Mouse (Mus musculus) limb, embryonic 14.5 days (tissue): ENCODE measurements around the gene Loxl3. TPM values are rescaled to one million over a fixed set of nuclear protein-coding genes. Genes with fewer than 3 reads are reported as not detected.

Experiments used
- ATAC-seq: fragments of 200-750 bp; cut with Nextera tagmentation; 2 replicates; pipeline ENCODE4 v1.8.0; 2017; ENCODE audit warnings: low read depth, moderate number of reproducible peaks, moderate TSS enrichment; ENCODE audit not compliant: low FRiP score
- DNase-seq: peaks from one replicate; pipeline ENCODE4 v3.0.0-alpha.2; 2015; ENCODE audit warnings: low spot score
- H3K27ac ChIP-seq: fragments of 300-500 bp; sonication (generic); replicated peaks from 2 replicates; pipeline ENCODE4 v1.5.1; 2014; ENCODE audit warnings: low read depth, mild to moderate bottlenecking, low read length, moderate library complexity, mixed read lengths
- H3K27me3 ChIP-seq: fragments of 300-500 bp; sonication (generic); 2 replicates; pipeline ENCODE4 v1.6.1; 2014; ENCODE audit warnings: low read length, mixed read lengths; ENCODE audit not compliant: control insufficient read depth, insufficient read depth
- H3K36me3 ChIP-seq: fragments of 300-500 bp; sonication (generic); 2 replicates; pipeline ENCODE4 v1.6.1; 2014; ENCODE audit warnings: mild to moderate bottlenecking, low read length, moderate library complexity, mixed read lengths; ENCODE audit not compliant: control insufficient read depth, insufficient read depth
- H3K4me1 ChIP-seq: fragments of 300-500 bp; sonication (generic); 2 replicates; pipeline ENCODE4 v1.6.1; 2014; ENCODE audit warnings: antibody characterized with exemption, low read length, mixed read lengths; ENCODE audit not compliant: control insufficient read depth, insufficient read depth
- H3K4me2 ChIP-seq: fragments of 300-500 bp; sonication (generic); replicated peaks from 2 replicates; pipeline ENCODE4 v1.6.1; 2014; ENCODE audit warnings: low read depth, mild to moderate bottlenecking, low read length, moderate library complexity; ENCODE audit not compliant: severe bottlenecking
- H3K4me3 ChIP-seq: fragments of 300-500 bp; sonication (generic); replicated peaks from 2 replicates; pipeline ENCODE4 v1.5.1; 2014; ENCODE audit warnings: low read length
- H3K9ac ChIP-seq: fragments of 300-500 bp; sonication (generic); 2 replicates; pipeline ENCODE4 v1.6.1; 2014; ENCODE audit warnings: mild to moderate bottlenecking, low read depth, low read length, moderate library complexity; ENCODE audit not compliant: severe bottlenecking
- H3K9me3 ChIP-seq: fragments of 300-500 bp; sonication (generic); 2 replicates; pipeline ENCODE4 v1.6.1; 2016; ENCODE audit warnings: low read length; ENCODE audit not compliant: control insufficient read depth
- POLR2A ChIP-seq: fragments of 200-500 bp; IDR thresholded peaks from 2 replicates; pipeline ENCODE4 v1.8.0; 2012; ENCODE audit warnings: inconsistent platforms, mild to moderate bottlenecking, moderate library complexity, borderline replicate concordance; ENCODE audit not compliant: insufficient read depth, insufficient read length; ENCODE audit errors: extremely low read depth
- WGBS: fragments of 180-500 bp; shearing (Covaris S2); extraction: QIAGEN DNeasy Blood & Tissue Kit; methylation state at CpG from one replicate; pipeline ENCODE4 v1.1.7; 2014; 5-methylcytosine and 5-hydroxymethylcytosine counted together
- microRNA counts: library from miRNA; unstranded; fragments of <30 nt; microRNA quantifications from one replicate; lab custom pipeline; 2016
- microRNA-seq: library from miRNA; unstranded; fragments of <30 nt; microRNA quantifications from one replicate; pipeline ENCODE4, GENCODE M21; 2016
- polyA plus RNA-seq, 2 experiments: library from polyadenylated mRNA; depleted of rRNA in 1 of 2; stranded (reverse) in 1 of 2; unstranded in 1 of 2; fragments of >200 nt; fragmentation: Nextera tagmentation in 1 of 2; extraction: Ambion mirVana in 1 of 2; gene quantifications; 2 replicates each; pipeline versions ENCODE4 v1.2.1 to v1.2.3; 2012 to 2014

The Loxl3 gene
- polyA plus RNA-seq, 2 experiments, result 24.1 to 55.6 TPM

DNA sequence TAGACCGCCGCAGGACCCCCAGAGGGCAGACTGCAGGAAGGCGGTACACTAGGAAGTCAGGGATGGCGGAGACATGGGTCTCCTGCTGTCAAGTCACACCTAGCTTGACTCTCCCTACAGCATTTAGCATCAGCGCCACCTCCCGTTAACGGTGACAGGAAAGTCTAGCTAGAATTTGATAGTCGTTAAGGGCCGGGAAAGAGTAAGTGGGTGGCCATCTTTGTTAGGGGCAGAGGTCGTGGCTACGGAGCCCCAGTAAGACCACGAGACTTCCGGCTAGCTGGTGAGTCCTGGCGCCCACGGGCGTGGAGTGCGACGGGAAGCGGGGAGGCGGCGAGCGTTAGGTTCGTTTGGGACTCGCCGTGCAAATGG, 67.3 kb downstream of the Loxl3 start, which contains the start of the genes Ccdc142 and Gm42688:
Ccdc142 (plus strand) TSS at position 286 of the 372 bp plus-strand sequence.
Gm42688 (plus strand) TSS at position 302 of the 372 bp plus-strand sequence.
- 3% methylated on average over 25 of the region's 25 CpGs for WGBS
- Histone ChIP-seq H3K4me3 (peak within 1 kb of the TSS; percentile 76), H3K9ac (peak within 1 kb of the TSS; percentile 76), H3K4me1 (peaks cover 12% of the 10 kb centered on the region), H3K36me3 (no peaks in the 10 kb centered on the region), H3K9me3 (no peaks in the 10 kb centered on the region), H3K27me3 (no peaks in the 10 kb centered on the region), H3K4me2 (peak within 1 kb of the TSS; percentile 98), H3K27ac (peak within 1 kb of the TSS; percentile 77)
- DNase-seq, result peak; percentile 90
- TF ChIP-seq POLR2A, result peak; percentile 68; the same call in 1 of the 2 replicates
- ATAC-seq, result peak; percentile 91

DNA sequence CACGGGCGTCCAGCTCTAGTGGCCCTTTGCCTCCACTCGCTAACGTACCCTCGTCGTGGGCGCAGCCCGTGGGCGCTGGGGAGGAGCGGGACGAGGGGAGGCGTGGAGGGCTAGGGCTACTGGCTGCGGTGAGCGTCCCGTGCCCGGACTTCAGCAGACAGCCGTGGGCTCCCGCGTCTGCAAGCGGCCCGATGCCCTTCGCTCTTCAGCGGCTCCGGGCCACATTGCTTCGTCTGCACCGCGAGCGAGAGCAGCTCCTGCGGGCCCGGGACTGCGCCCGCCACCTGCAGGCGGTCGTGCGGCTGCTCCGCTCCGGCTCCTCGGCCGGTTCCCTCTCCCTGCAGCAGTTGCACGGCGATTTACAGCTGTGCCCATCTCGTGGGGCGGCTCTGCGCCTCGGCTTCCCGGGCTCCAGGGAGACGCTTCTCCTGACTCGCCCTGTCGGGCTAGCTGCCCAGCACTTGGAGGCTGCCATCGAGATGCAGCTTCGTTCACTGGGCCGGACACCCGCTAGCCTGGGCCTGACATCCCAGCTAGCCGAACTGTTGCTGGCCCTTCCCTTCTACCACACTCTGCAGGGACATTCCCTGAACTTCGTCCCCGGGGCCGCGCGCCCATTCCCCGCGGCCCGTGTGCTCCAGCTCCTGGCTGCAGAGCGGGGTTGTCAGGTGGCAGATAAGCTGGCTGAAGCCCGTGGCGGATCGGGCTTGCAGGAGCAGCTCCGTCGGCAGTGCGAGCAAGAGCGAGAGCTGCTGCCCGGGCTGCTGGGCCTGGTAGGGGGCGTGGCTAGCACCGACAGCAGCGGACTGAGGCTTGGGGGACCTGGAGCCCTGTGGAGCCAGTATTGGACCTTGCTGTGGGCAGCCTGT, 67.9 kb downstream of the Loxl3 start:
- peak; percentile 78 for ATAC-seq
- H3K27me3 ChIP-seq, result no peaks in the 10 kb centered on the region
- no peak for TF ChIP-seq POLR2A
- peak overlapping the region; percentile 98 for H3K4me2 ChIP-seq
- peak overlapping the region; percentile 76 for H3K9ac ChIP-seq
- H3K4me1 ChIP-seq, result peaks cover 12% of the 10 kb centered on the region
- H3K36me3 ChIP-seq, result no peaks in the 10 kb centered on the region
- WGBS, result under 1% methylated on average over 58 of the region's 74 CpGs
- peak; percentile 51 for DNase-seq
- H3K4me3 ChIP-seq, result peak overlapping the region; percentile 76
- H3K9me3 ChIP-seq, result no peaks in the 10 kb centered on the region
- peak overlapping the region; percentile 77 for H3K27ac ChIP-seq

MicroRNAs encoded within 50 kb of the gene (microRNA counts, 519-probe panel; counts per million panel counts)
- microRNA mmu-miR-3470a+mmu-miR-3470b (lab: Ali Mortazavi, UCI), result 1,641 counts per million, percentile 13 among the panel's probes with 10 or more counts

Small RNA genes within 50 kb of the gene (microRNA-seq; reads per million reads assigned to microRNA genes)
- gene Mir3470a (not detected), gene Mir7040 (0.69 reads per million)

Other genes starting within 250 kb of the Loxl3 start
- gene Sema4f, start 94.4 kb upstream of the Loxl3 start, polyA plus RNA-seq (2012; rRNA removed), result 3.2 and 3.9 TPM in 2 replicates
- 1.1 and 2.2 TPM in 2 replicates for gene Sema4f, start 94.4 kb upstream of the Loxl3 start, polyA plus RNA-seq (2014; fragmentation: Nextera tagmentation; extraction: Ambion mirVana)
- gene M1ap, start 87.3 kb upstream of the Loxl3 start, polyA plus RNA-seq (2012; rRNA removed), result 0.32 and 0.70 TPM in 2 replicates
- gene M1ap, start 87.3 kb upstream of the Loxl3 start, polyA plus RNA-seq (2014; fragmentation: Nextera tagmentation; extraction: Ambion mirVana), result 0.17 and 0.67 TPM in 2 replicates
- 17.1 and 17.4 TPM in 2 replicates for gene Dok1, start 702 bp upstream of the Loxl3 start, polyA plus RNA-seq (2012; rRNA removed)
- 9.6 and 11.4 TPM in 2 replicates for gene Dok1, start 702 bp upstream of the Loxl3 start, polyA plus RNA-seq (2014; fragmentation: Nextera tagmentation; extraction: Ambion mirVana)
- 331 and 427 TPM in 2 replicates for gene Aup1, start 20.3 kb downstream of the Loxl3 start, polyA plus RNA-seq (2012; rRNA removed)
- 131 and 136 TPM in 2 replicates for gene Aup1, start 20.3 kb downstream of the Loxl3 start, polyA plus RNA-seq (2014; fragmentation: Nextera tagmentation; extraction: Ambion mirVana)
- gene Htra2, start 21.1 kb downstream of the Loxl3 start, polyA plus RNA-seq (2012; rRNA removed), result 99.8 and 116 TPM in 2 replicates
- gene Htra2, start 21.1 kb downstream of the Loxl3 start, polyA plus RNA-seq (2014; fragmentation: Nextera tagmentation; extraction: Ambion mirVana), result 47.0 and 48.4 TPM in 2 replicates
- gene Dqx1, start 23.7 kb downstream of the Loxl3 start, polyA plus RNA-seq (2012; rRNA removed), result 1.9 and 2.5 TPM in 2 replicates
- 0.35 and 0.37 TPM in 2 replicates for gene Dqx1, start 23.7 kb downstream of the Loxl3 start, polyA plus RNA-seq (2014; fragmentation: Nextera tagmentation; extraction: Ambion mirVana)
- 0.08 TPM in 1 of 2 replicates, not detected in the other for gene Tlx2, start 36.1 kb downstream of the Loxl3 start, polyA plus RNA-seq (2012; rRNA removed)
- not detected in 2 replicates for gene Tlx2, start 36.1 kb downstream of the Loxl3 start, polyA plus RNA-seq (2014; fragmentation: Nextera tagmentation; extraction: Ambion mirVana)
- 41.8 and 49.8 TPM in 2 replicates for gene Pcgf1, start 43.7 kb downstream of the Loxl3 start, polyA plus RNA-seq (2012; rRNA removed)
- gene Pcgf1, start 43.7 kb downstream of the Loxl3 start, polyA plus RNA-seq (2014; fragmentation: Nextera tagmentation; extraction: Ambion mirVana), result 28.2 and 35.5 TPM in 2 replicates
- gene Lbx2, start 52.2 kb downstream of the Loxl3 start, polyA plus RNA-seq (2012; rRNA removed), result 0.54 and 1.2 TPM in 2 replicates
- 0.52 and 0.87 TPM in 2 replicates for gene Lbx2, start 52.2 kb downstream of the Loxl3 start, polyA plus RNA-seq (2014; fragmentation: Nextera tagmentation; extraction: Ambion mirVana)
- gene Ccdc142, start 67.4 kb downstream of the Loxl3 start, polyA plus RNA-seq (2012; rRNA removed), result 5.2 and 8.7 TPM in 2 replicates
- 2.7 and 3.0 TPM in 2 replicates for gene Ccdc142, start 67.4 kb downstream of the Loxl3 start, polyA plus RNA-seq (2014; fragmentation: Nextera tagmentation; extraction: Ambion mirVana)
- 7.0 and 7.7 TPM in 2 replicates for gene Gm42688, start 67.4 kb downstream of the Loxl3 start, polyA plus RNA-seq (2012; rRNA removed)
- 2.5 and 4.5 TPM in 2 replicates for gene Gm42688, start 67.4 kb downstream of the Loxl3 start, polyA plus RNA-seq (2014; fragmentation: Nextera tagmentation; extraction: Ambion mirVana)
- gene Mrpl53, start 74.9 kb downstream of the Loxl3 start, polyA plus RNA-seq (2012; rRNA removed), result 101 and 112 TPM in 2 replicates
- gene Mrpl53, start 74.9 kb downstream of the Loxl3 start, polyA plus RNA-seq (2014; fragmentation: Nextera tagmentation; extraction: Ambion mirVana), result 124 and 125 TPM in 2 replicates
- 95.2 and 116 TPM in 2 replicates for gene Mogs, start 81.3 kb downstream of the Loxl3 start, polyA plus RNA-seq (2012; rRNA removed)
- gene Mogs, start 81.3 kb downstream of the Loxl3 start, polyA plus RNA-seq (2014; fragmentation: Nextera tagmentation; extraction: Ambion mirVana), result 47.1 and 50.9 TPM in 2 replicates
- gene Wbp1, start 87.4 kb downstream of the Loxl3 start, polyA plus RNA-seq (2012; rRNA removed), result 191 and 267 TPM in 2 replicates
- 83.0 and 104 TPM in 2 replicates for gene Wbp1, start 87.4 kb downstream of the Loxl3 start, polyA plus RNA-seq (2014; fragmentation: Nextera tagmentation; extraction: Ambion mirVana)
- gene Ino80b, start 91.3 kb downstream of the Loxl3 start, polyA plus RNA-seq (2012; rRNA removed), result 35.9 and 36.8 TPM in 2 replicates
- gene Ino80b, start 91.3 kb downstream of the Loxl3 start, polyA plus RNA-seq (2014; fragmentation: Nextera tagmentation; extraction: Ambion mirVana), result 14.7 and 14.9 TPM in 2 replicates
- 151 and 218 TPM in 2 replicates for gene Rtkn, start 101.3 kb downstream of the Loxl3 start, polyA plus RNA-seq (2012; rRNA removed)
- gene Rtkn, start 101.3 kb downstream of the Loxl3 start, polyA plus RNA-seq (2014; fragmentation: Nextera tagmentation; extraction: Ambion mirVana), result 40.7 and 46.2 TPM in 2 replicates
- 13.1 and 17.9 TPM in 2 replicates for gene Wdr54, start 122.2 kb downstream of the Loxl3 start, polyA plus RNA-seq (2012; rRNA removed)
- gene Wdr54, start 122.2 kb downstream of the Loxl3 start, polyA plus RNA-seq (2014; fragmentation: Nextera tagmentation; extraction: Ambion mirVana), result 5.5 and 7.3 TPM in 2 replicates
- 0.21 and 0.26 TPM in 2 replicates for gene 1700003E16Rik, start 122.2 kb downstream of the Loxl3 start, polyA plus RNA-seq (2012; rRNA removed)
- gene 1700003E16Rik, start 122.2 kb downstream of the Loxl3 start, polyA plus RNA-seq (2014; fragmentation: Nextera tagmentation; extraction: Ambion mirVana), result 1.7 and 1.9 TPM in 2 replicates
- 128 and 140 TPM in 2 replicates for gene Dctn1, start 131.7 kb downstream of the Loxl3 start, polyA plus RNA-seq (2012; rRNA removed)
- gene Dctn1, start 131.7 kb downstream of the Loxl3 start, polyA plus RNA-seq (2014; fragmentation: Nextera tagmentation; extraction: Ambion mirVana), result 82.0 and 89.0 TPM in 2 replicates
- 0.13 and 0.18 TPM in 2 replicates for gene Slc4a5, start 185.7 kb downstream of the Loxl3 start, polyA plus RNA-seq (2012; rRNA removed)
- gene Slc4a5, start 185.7 kb downstream of the Loxl3 start, polyA plus RNA-seq (2014; fragmentation: Nextera tagmentation; extraction: Ambion mirVana), result 0.25 TPM in 1 of 2 replicates, not detected in the other